Comparison of ENCODE assay signal across 21 mouse cellular contexts in genomic region chr11:102033055-102033591, GRCm38 (mm10). TPM values are rescaled to one million over a fixed set of nuclear protein-coding genes. Genes with fewer than 3 reads are reported as not detected.
"Had no signal": no experiment of that assay in that cellular context is flagged by ENCODE, and none has a peak within 500 bp of the region (broad histone marks: within the 10 kb centered on the region; RNA-seq: fewer than 3 reads in every experiment).

No protein-coding gene starts in this region.

- ATAC-seq: liver, embryonic 12.5 days; midbrain, embryonic 13.5 days had no signal

- H3K4me2 ChIP-seq: limb, embryonic 15.5 days; liver, embryonic 12.5 days; lung, embryonic 15.5 days; midbrain, embryonic 13.5 days had no signal

- H3K4me1 ChIP-seq: limb, embryonic 15.5 days; lung, embryonic 15.5 days had no signal

- DNase-seq: kidney, adult 8-10 months; kidney, postnatal 25 days; lung, postnatal 14 days; right cerebral cortex, postnatal 14 days; thymus, postnatal 36 days had no signal

- H3K27me3 ChIP-seq: limb, embryonic 15.5 days had no signal

- H3K36me3 ChIP-seq: limb, embryonic 15.5 days; liver, embryonic 12.5 days; lung, embryonic 15.5 days; midbrain, embryonic 13.5 days had no signal

- H3K27ac ChIP-seq: limb, embryonic 15.5 days; liver, embryonic 12.5 days; lung, embryonic 15.5 days; macrophage; midbrain, embryonic 13.5 days had no signal

- H3K9me3 ChIP-seq: limb, embryonic 15.5 days; liver, embryonic 12.5 days; lung, embryonic 15.5 days; megakaryocyte, embryonic 14.5 days; midbrain, embryonic 13.5 days had no signal

- H3K9ac ChIP-seq: limb, embryonic 15.5 days; liver, embryonic 12.5 days; lung, embryonic 15.5 days; midbrain, embryonic 13.5 days had no signal

- H3K4me3 ChIP-seq: limb, embryonic 15.5 days; liver, embryonic 12.5 days; lung, embryonic 15.5 days; megakaryocyte, embryonic 14.5 days; midbrain, embryonic 13.5 days had no signal

RNA-seq across cellular contexts. Expression of gene Mpp3, which starts 4.9 kb away (rescaled TPM):
- polyA plus RNA-seq: macrophage had no signal

RNA-seq across cellular contexts. Expression of gene Cd300lg, which starts 8.2 kb away (rescaled TPM):
- total RNA-seq: layer of hippocampus, adult 8-10 months; left cerebral cortex, postnatal 10 days; midbrain, postnatal 0 days had no signal

RNA-seq across cellular contexts. Expression of gene Cfap97d1, which starts 49.0 kb away (rescaled TPM):
- total RNA-seq: layer of hippocampus, adult 8-10 months; layer of hippocampus, postnatal 14 days; left cerebral cortex, adult 18-20 months; left cerebral cortex, postnatal 10 days; midbrain, postnatal 0 days had no signal
- polyA plus RNA-seq: kidney, embryonic 16.5 days; limb, embryonic 11.5 days; limb, embryonic 15.5 days; liver, embryonic 12.5 days; liver, embryonic 16.5 days; lung, embryonic 15.5 days; macrophage; midbrain, embryonic 13.5 days; midbrain, postnatal 0 days; neural tube, embryonic 14.5 days; thymus, postnatal 0 days had no signal

RNA-seq across cellular contexts. Expression of gene Mpp2, which starts 55.2 kb away (rescaled TPM):
- polyA plus RNA-seq: macrophage had no signal
